Mouse (Mus musculus) lung, postnatal 0 days (tissue): Measurements from ENCODE around the gene Rabepk.

Experiments
- CTCF ChIP-seq: IDR thresholded peaks from 2 replicates; pipeline ENCODE4 v1.5.1; 2016; ENCODE audit warnings: antibody characterized with exemption, mild to moderate bottlenecking
- EP300 ChIP-seq: IDR thresholded peaks from 2 replicates; pipeline ENCODE4 v1.6.1; 2016; ENCODE audit warnings: antibody characterized with exemption, mild to moderate bottlenecking, control low read depth

GRCm38 (mm10) chr2:34771368-34772226, 28.1 kb downstream of the Rabepk start, which contains the start of gene Hspa5:
- TF ChIP-seq CTCF = no peak
- no peak for TF ChIP-seq EP300
